Mouse (Mus musculus) stomach, postnatal 0 days (tissue): Measurements from ENCODE around the gene Kcnmb3.

Source experiments
- CTCF ChIP-seq: IDR thresholded peaks from 2 replicates; pipeline ENCODE4 v1.5.1; 2016; ENCODE audit warnings: antibody characterized with exemption, low read depth, mild to moderate bottlenecking, moderate library complexity
- EP300 ChIP-seq: optimal IDR thresholded peaks from 2 replicates; pipeline ENCODE3; 2016; ENCODE audit warnings: antibody characterized with exemption

DNA sequence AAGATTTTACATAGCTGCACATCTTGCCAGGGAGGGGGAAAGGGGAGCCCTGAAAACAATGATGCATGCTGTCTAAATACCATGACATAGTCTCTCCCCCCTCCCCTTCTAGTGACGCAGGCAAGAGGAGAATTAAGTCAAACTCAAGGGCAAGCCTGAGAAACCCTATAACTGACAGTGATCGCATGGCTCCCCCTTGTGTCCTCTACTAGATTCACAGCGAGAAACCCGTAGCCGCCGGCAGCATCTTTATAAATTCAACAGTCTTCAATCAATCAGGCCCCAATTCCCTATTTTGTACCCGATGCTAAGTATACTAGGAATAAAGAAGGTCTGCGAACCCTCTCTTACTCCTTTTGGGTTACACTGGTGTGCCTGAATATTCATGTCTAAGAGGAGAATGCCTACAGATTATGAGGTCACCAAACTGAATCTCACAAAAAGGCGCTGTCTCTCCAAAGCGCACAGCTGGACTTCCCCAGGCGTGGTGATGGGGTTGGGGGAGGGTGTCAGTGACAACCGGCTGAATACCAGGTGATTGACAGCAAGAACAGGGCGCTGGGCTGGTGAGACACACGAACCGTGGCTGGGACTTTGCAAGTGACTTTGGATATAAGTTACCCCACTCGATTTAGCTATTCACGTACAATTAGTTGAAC is 16.8 kb upstream of the Kcnmb3 start:
- TF ChIP-seq CTCF, result peak; percentile 91
- no peak for TF ChIP-seq EP300
